ENCODE assay signal across 27 mouse cellular contexts in genomic region chr2:5645584-5645983, GRCm38 (mm10).
DNase-seq lines count a peak whose midpoint lies in the region; ATAC-seq and TF ChIP-seq lines count a peak whose summit lies in the region.
"Had no signal": no experiment of that assay in that cellular context is flagged by ENCODE, and none has a peak within 500 bp of the region (broad histone marks: within the 10 kb centered on the region; RNA-seq: fewer than 3 reads in every experiment).

No protein-coding gene starts in this region.

- no peak overlapping the region for H3K4me2 ChIP-seq in stomach, postnatal 0 days (replicated peaks; ENCODE audit: low read depth)
- H3K4me2 ChIP-seq in intestine, postnatal 0 days (replicated peaks; ENCODE audit: low read depth), result no peak overlapping the region
- H3K4me2 ChIP-seq: hindbrain, embryonic 14.5 days; limb, embryonic 12.5 days; liver, embryonic 11.5 days; neural tube, embryonic 15.5 days had no signal

- ATAC-seq in stomach, postnatal 0 days (ENCODE audit: low FRiP score, low TSS enrichment), result no peak
- no peak for ATAC-seq in intestine, postnatal 0 days
- ATAC-seq: forebrain, embryonic 14.5 days; inflammation-experienced regulatory T-cells, adult 6 months; liver, postnatal 0 days; lung, postnatal 0 days; midbrain, embryonic 16.5 days had no signal

- no peak overlapping the region for H3K27ac ChIP-seq in stomach, postnatal 0 days (replicated peaks)
- no peak overlapping the region for H3K27ac ChIP-seq in intestine, postnatal 0 days (ENCODE audit: low read depth, low read length)
- H3K27ac ChIP-seq: hindbrain, embryonic 14.5 days; limb, embryonic 12.5 days; macrophage; neural tube, embryonic 15.5 days had no signal

- intact Hi-C loops in heart, postnatal 36 days (cut with DNase I), result no loop called here

- H3K4me1 ChIP-seq in stomach, postnatal 0 days (replicated peaks; ENCODE audit: control insufficient read depth, insufficient read depth), result no peaks in the 10 kb centered on the region
- H3K4me1 ChIP-seq in intestine, postnatal 0 days (replicated peaks; ENCODE audit: control insufficient read depth, insufficient read depth, low read length), result peaks cover 6% of the 10 kb centered on the region; the same call in 1 of the 2 replicates

- H3K4me3 ChIP-seq in stomach, postnatal 0 days (ENCODE audit: low read depth, low read length), result no peak overlapping the region
- no peak overlapping the region for H3K4me3 ChIP-seq in intestine, postnatal 0 days (ENCODE audit: low read depth, low read length)
- H3K4me3 ChIP-seq: limb, embryonic 12.5 days; neural tube, embryonic 15.5 days had no signal

- no peaks in the 10 kb centered on the region for H3K9me3 ChIP-seq in stomach, postnatal 0 days (ENCODE audit: control insufficient read depth, low read length)
- H3K9me3 ChIP-seq in intestine, postnatal 0 days (ENCODE audit: control insufficient read depth), result no peaks in the 10 kb centered on the region
- H3K9me3 ChIP-seq: G1E; limb, embryonic 12.5 days; neural tube, embryonic 15.5 days had no signal

- TF ChIP-seq CTCF in stomach, postnatal 0 days (IDR thresholded peaks at IDR 0.05; ENCODE audit: low read depth), result 0 out of 2 replicates have a peak, but pooled peaks have one; percentile 6
- TF ChIP-seq CTCF in intestine, postnatal 0 days (IDR thresholded peaks at IDR 0.05; ENCODE audit: low read depth), result no peak

- WGBS in stomach, postnatal 0 days, result 69% methylated on average over 2 of the region's 2 CpGs
- WGBS in intestine, postnatal 0 days, result 78% methylated on average over 2 of the region's 2 CpGs

- no peaks in the 10 kb centered on the region for H3K36me3 ChIP-seq in stomach, postnatal 0 days (ENCODE audit: control insufficient read depth, insufficient read depth, low read length)
- H3K36me3 ChIP-seq in intestine, postnatal 0 days (ENCODE audit: control insufficient read depth, insufficient read depth), result no peaks in the 10 kb centered on the region
- H3K36me3 ChIP-seq: G1E; limb, embryonic 12.5 days; neural tube, embryonic 15.5 days had no signal

- no peak for TF ChIP-seq EP300 in stomach, postnatal 0 days (optimal IDR thresholded peaks at IDR 0.05)

- H3K9ac ChIP-seq in stomach, postnatal 0 days (ENCODE audit: low read length), result no peak overlapping the region
- no peak overlapping the region for H3K9ac ChIP-seq in intestine, postnatal 0 days (ENCODE audit: low read depth, low read length)
- H3K9ac ChIP-seq: hindbrain, embryonic 14.5 days; limb, embryonic 12.5 days; liver, postnatal 0 days; neural tube, embryonic 15.5 days had no signal

- peak; percentile 16 to 17 for DNase-seq in adrenal gland, postnatal 36 days
- no peak for DNase-seq in adrenal gland, postnatal 4 days (ENCODE audit: low spot score in 2 of 2)
- peak; percentile 16 for DNase-seq in heart, adult 8-10 months (ENCODE audit: low spot score)
- DNase-seq in heart, postnatal 36 days, result no peak
- peak; percentile 15 for DNase-seq in MN1 (ENCODE audit: low spot score)
- no peak for DNase-seq in stomach, postnatal 0 days (ENCODE audit: low spot score)
- DNase-seq: B cell, adult 2 months; cerebellum, adult 2 months; cerebellum, postnatal 25 days; embryo, embryonic 11 days; gastrocnemius, postnatal 36 days; kidney, adult 9 months; kidney, postnatal 14 days; liver, postnatal 0 days; thymus, adult 2 months had no signal

- no peaks in the 10 kb centered on the region for H3K27me3 ChIP-seq in stomach, postnatal 0 days (ENCODE audit: control insufficient read depth, insufficient read depth, low read length)
- H3K27me3 ChIP-seq in intestine, postnatal 0 days (replicated peaks; ENCODE audit: control insufficient read depth, insufficient read depth, low read length), result no peaks in the 10 kb centered on the region
- H3K27me3 ChIP-seq: CH12.LX; limb, embryonic 12.5 days; neural tube, embryonic 15.5 days had no signal

Comparison
In these comparisons a context has a peak if more than half of its experiments do, and no peak if none do; other contexts are left out.
1. DNase-seq: peak in adrenal gland, postnatal 36 days (2 of 2), heart, adult 8-10 months (single experiment) and MN1 (single experiment); none in adrenal gland, postnatal 4 days (0 of 2), heart, postnatal 36 days (0 of 2) and stomach, postnatal 0 days (single experiment).